Mouse (Mus musculus): ENCODE results near the gene Entpd7. TPM values are rescaled to one million over a fixed set of nuclear protein-coding genes. Genes with fewer than 3 reads are reported as not detected.
A peak's percentile ranks its signal among the peaks of the same experiment; 100 is the strongest.

The Entpd7 gene
- polyA plus RNA-seq, 1 experiment, result 4.1 TPM

DNA sequence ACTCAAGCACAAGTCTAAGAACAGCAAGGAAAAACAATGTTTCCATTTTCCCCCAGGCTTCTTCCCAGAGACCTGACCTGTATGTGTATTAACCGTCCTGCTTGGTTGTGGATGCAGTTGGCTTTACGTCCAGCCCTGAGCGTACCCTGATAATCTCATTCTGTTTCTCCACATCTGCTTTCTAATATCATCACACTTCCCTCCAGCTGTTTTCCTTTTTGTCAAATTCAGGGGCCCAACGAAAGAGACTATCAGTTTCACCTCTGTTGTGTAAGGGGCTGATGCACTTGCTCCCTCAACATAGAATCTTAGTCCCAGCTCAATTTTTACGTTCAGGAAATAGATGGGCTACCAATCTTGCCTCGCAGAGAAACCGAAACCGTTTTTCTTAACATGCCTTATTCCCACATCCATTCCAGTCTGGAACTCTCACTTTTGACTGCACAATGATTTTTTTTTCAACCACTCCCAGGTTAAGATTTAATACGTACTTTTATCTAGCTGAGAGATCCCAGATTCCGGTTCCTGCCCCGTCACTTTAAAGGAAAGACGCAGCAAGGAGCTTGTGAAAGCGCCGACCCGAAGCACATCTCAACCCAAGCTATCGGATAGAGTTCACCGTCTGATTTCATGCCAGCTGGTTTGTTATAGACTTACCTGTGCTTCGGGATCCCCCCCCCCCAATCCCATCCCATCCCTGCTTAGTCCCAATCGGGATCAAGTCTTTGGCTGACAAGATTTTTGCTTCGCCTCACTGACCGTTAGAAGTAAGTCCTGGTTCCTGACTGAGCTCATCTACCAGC, 15.8 kb upstream of the Entpd7 start:
- no peak for DNase-seq
- H3K4me3 ChIP-seq (replicated peaks; ENCODE audit: extremely low read depth, low read depth, low read length), result peak overlapping the region; percentile 69
- 2% methylated on average over 21 of the region's 21 CpGs for WGBS
- TF ChIP-seq CTCF (IDR thresholded peaks at IDR 0.05; ENCODE audit: insufficient read depth, low read length) (no peak), POLR2A (IDR thresholded peaks at IDR 0.05; ENCODE audit: borderline replicate concordance, extremely low read depth, low read depth, low read length) (no peak)
- H3K4me1 ChIP-seq (ENCODE audit: control insufficient read depth, insufficient read depth, low read length), result peaks cover 6% of the 10 kb centered on the region

DNA sequence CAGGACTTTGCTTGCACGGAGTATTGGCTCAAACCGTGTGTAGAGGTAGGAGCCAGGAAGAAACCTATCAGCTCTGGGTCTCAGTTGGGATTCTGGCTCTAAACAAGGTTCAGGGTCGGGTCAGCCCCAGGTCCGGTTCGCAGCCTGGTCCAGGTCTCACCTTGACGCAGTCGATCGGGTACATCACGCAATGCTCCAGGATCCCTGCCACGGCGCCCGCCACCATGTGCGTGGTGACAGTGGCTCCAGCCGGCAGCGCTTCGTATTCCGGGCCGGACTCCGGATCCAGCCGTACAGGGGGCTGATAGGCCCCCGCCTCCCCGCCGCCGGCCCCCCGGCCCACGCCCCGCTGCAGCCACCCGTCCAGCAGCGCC, 15.2 kb upstream of the Entpd7 start:
- 1% methylated on average over 20 of the region's 29 CpGs for WGBS
- peak; percentile 48 for DNase-seq
- H3K4me3 ChIP-seq (replicated peaks; ENCODE audit: extremely low read depth, low read depth, low read length), result peak overlapping the region; percentile 69
- TF ChIP-seq CTCF (IDR thresholded peaks at IDR 0.05; ENCODE audit: insufficient read depth, low read length) (no peak), POLR2A (IDR thresholded peaks at IDR 0.05; ENCODE audit: borderline replicate concordance, extremely low read depth, low read depth, low read length) (no peak)
- H3K4me1 ChIP-seq (ENCODE audit: control insufficient read depth, insufficient read depth, low read length), result peaks cover 6% of the 10 kb centered on the region

DNA sequence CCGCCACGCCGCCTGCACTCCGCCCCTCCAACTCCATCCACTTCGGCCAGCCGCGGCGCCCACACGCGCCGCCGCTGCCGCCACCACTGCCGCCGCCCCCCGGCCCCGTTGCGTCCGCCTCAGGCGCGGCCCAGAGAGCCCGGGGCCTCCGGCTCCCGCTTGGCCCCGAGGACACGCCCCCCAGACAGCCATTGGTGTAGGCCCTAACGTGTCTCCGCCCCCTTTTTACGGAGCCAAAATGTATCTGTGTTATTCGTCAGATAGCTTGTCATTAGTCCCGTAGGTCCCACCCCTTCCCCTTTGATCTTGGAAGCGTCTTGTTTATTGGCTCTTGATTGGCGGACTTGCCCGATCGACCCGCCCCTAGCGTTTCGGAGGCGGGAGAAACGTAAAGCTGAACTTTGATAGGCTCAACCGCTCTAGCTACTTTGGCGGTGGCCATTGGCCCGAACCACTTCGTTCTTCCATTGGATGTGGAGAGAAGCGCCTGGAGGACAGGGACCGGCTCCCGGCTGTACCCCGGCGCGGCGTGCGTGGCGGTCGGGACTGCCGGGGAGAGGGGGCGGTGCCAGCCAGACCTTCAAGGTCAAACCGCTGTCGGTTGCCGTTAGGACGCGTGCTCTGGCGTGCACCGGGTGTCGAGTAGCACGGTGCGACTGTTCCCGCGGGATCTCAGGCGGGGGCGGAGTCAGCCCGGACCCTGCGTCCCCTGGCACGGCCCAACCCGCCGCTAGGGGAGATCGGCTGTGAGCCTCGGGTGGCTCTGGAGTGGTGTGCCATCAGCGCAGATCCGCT, 14.5 kb upstream of the Entpd7 start, which contains the start of gene Slc25a28:
TSS of gene Slc25a28 (minus strand) at position 152 of the 795 bp plus-strand sequence.
- peak; percentile 84 for TF ChIP-seq POLR2A (IDR thresholded peaks at IDR 0.05; ENCODE audit: borderline replicate concordance, extremely low read depth, low read depth, low read length)
- peak; percentile 46 for TF ChIP-seq CTCF (IDR thresholded peaks at IDR 0.05; ENCODE audit: insufficient read depth, low read length)
- Histone ChIP-seq H3K4me3 (replicated peaks; ENCODE audit: extremely low read depth, low read depth, low read length) (peak within 1 kb of the TSS; percentile 94), H3K4me1 (ENCODE audit: control insufficient read depth, insufficient read depth, low read length) (peaks cover 6% of the 10 kb centered on the region)
- peak; percentile 97 for DNase-seq
- under 1% methylated on average over 79 of the region's 79 CpGs for WGBS

DNA sequence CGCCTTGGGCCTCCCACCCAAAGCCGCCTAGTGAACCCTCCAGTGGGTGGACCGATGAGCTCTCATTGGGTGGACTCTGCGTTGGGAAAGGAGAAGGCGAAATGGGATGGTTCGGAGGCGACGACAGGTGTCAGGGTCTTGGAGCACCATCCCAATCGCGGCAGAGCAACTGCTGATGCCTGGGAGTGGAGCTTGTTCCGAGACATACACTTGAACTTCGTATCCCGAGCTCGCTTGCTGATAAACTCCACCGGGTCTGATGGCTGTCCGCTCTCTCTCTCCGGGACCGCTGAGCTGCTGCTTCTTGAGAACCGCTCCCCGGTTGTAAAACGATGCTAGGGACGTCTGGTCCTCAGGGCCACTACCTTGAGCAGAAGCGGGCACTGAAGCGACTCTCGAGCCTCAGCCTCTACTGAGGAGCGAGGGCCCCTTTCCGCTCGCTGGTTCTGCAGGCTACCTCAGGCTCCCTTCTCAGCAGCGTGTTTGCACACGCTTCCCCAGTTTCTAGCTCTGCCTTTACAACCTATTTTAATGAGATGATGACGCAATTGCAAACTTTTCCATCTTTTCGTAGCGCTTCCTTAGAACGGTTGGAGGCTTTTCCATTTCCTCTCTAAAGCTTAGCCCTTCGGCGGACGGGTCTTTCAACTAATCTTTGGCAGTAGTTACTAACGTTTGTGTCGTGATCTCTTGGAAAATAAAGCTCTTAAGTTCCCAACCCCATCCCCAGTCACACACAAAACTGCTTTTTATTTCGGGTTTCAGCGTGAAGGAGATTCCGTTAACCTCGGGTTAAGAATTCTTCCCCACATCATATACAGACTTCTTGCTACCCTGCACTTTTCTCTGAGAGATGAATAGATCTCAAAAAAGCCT, 13.7 kb upstream of the Entpd7 start:
- TF ChIP-seq POLR2A (IDR thresholded peaks at IDR 0.05; ENCODE audit: borderline replicate concordance, extremely low read depth, low read depth, low read length) (no peak), CTCF (IDR thresholded peaks at IDR 0.05; ENCODE audit: insufficient read depth, low read length) (no peak)
- 2% methylated on average over 43 of the region's 43 CpGs for WGBS
- Histone ChIP-seq H3K4me3 (replicated peaks; ENCODE audit: extremely low read depth, low read depth, low read length) (peak overlapping the region; percentile 94), H3K4me1 (ENCODE audit: control insufficient read depth, insufficient read depth, low read length) (peaks cover 6% of the 10 kb centered on the region)
- no peak for DNase-seq

DNA sequence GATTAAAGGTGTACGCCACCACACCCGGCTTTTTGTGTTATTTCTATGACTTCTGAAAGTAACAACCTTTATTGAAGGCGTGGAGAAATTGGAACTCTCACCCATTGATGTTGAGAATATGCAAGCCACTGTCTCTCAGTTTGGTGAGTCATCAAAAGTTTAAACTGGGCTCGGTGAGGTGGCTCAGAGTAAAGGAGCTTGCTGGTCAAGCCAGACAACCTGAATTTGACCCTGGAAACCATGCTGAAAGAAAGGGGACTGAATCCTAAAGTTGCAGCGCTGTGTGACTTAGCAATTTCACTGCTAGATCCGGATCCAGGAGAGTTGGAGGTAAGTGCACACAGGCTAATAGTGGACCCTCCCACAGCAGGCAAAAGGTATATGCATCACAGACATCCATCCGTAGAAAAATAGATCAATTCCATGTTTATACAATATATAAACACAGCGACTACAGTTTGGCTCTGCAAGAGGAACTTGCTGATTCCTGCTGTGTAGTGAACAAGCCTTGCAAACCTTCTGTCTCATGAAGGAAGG, 10.9 kb upstream of the Entpd7 start:
- H3K4me1 ChIP-seq (ENCODE audit: control insufficient read depth, insufficient read depth, low read length), result peaks cover 2% of the 10 kb centered on the region
- TF ChIP-seq POLR2A (IDR thresholded peaks at IDR 0.05; ENCODE audit: borderline replicate concordance, extremely low read depth, low read depth, low read length), result no peak
- TF ChIP-seq CTCF (IDR thresholded peaks at IDR 0.05; ENCODE audit: insufficient read depth, low read length), result no peak
- no peak overlapping the region for H3K4me3 ChIP-seq (replicated peaks; ENCODE audit: extremely low read depth, low read depth, low read length)
- 57% methylated on average over 8 of the region's 8 CpGs for whole genome bisulfite sequencing
- no peak for DNase-seq

DNA sequence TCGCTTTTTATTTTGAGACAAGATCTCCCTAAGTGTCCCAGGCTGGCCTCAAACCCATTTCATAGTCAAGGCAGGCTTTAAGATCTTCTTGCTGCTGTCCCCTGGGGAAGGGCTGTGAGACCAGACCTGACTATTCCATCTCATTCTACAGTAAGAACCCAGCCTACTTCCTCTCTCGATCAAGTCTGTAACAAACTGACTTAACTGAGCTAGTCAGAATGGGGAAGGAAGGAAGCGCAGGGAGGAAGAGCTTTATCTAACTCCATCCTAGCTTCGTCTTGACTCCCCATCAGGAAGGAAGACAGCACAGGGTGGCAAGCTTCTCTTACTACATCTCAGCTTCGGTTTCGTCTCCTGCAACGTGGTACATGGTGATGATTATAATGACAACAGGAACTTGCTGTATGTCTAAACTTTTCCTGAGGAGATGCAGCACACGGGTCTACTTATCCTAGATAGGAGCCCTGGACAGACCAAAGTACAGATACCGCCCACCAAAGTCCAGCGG, 9.9 kb upstream of the Entpd7 start:
- TF ChIP-seq CTCF (IDR thresholded peaks at IDR 0.05; ENCODE audit: insufficient read depth, low read length), result no peak
- TF ChIP-seq POLR2A (IDR thresholded peaks at IDR 0.05; ENCODE audit: borderline replicate concordance, extremely low read depth, low read depth, low read length), result no peak
- Histone ChIP-seq H3K4me3 (replicated peaks; ENCODE audit: extremely low read depth, low read depth, low read length) (no peak overlapping the region), H3K4me1 (ENCODE audit: control insufficient read depth, insufficient read depth, low read length) (0 out of 2 replicates have a peak, but pooled peaks cover 2% of the 10 kb centered on the region)
- WGBS, result 51% methylated on average over 10 of the region's 10 CpGs
- no peak for DNase-seq

DNA sequence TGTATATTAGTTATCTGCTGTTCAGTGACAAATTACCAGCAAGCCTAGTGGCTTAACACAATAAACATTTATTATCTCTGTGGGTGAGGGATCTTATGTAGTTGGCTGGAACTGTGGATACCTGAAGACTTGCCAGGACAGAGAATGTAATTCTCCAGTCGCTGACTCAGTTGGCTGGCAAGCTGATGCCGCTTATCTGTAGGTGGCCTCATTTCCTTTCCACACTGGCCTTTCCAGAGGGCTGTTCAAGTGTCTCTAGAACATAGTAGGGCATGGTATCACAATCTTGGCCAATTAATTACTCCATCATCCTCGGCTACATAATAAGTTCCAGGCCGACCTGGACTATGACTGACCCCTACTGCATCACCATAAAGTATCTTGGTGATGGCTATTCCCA, 7.9 kb upstream of the Entpd7 start:
- WGBS, result 85% methylated on average over 4 of the region's 4 CpGs
- no peak for DNase-seq
- TF ChIP-seq POLR2A (IDR thresholded peaks at IDR 0.05; ENCODE audit: borderline replicate concordance, extremely low read depth, low read depth, low read length) (no peak), CTCF (IDR thresholded peaks at IDR 0.05; ENCODE audit: insufficient read depth, low read length) (no peak)
- no peaks in the 10 kb centered on the region for H3K4me1 ChIP-seq (ENCODE audit: control insufficient read depth, insufficient read depth, low read length)
- no peak overlapping the region for H3K4me3 ChIP-seq (replicated peaks; ENCODE audit: extremely low read depth, low read depth, low read length)

DNA sequence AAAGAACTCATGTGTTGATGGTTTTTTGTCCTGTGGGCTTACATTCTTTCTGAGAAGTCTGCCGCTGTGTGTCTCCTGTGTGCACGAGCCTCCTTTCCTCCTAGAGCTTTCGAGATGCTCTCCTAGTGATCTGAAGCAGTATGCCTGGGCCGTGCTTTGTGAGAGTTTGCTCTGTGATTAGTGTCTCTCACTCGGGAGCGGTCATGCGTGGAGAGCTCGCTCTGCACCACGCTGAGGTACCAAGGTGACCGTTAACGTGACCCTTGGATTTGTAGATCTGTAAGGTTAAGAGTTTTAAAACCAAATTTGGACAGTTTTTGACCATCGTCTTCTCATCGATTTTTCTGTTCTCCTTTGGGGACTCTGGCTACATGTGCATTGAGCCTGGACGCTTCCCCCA, 3.3 kb downstream of the Entpd7 start:
- Histone ChIP-seq H3K4me3 (replicated peaks; ENCODE audit: extremely low read depth, low read depth, low read length) (no peak overlapping the region), H3K4me1 (ENCODE audit: control insufficient read depth, insufficient read depth, low read length) (no peaks in the 10 kb centered on the region; the same call in 1 of the 2 replicates)
- WGBS, result 93% methylated on average over 14 of the region's 14 CpGs
- TF ChIP-seq POLR2A (IDR thresholded peaks at IDR 0.05; ENCODE audit: borderline replicate concordance, extremely low read depth, low read depth, low read length), result no peak
- DNase-seq, result no peak
